Mouse (Mus musculus) thymus, postnatal 14 days (tissue): ENCODE measurements around the gene Cpm.
"Not testable (repeated sequence)": the region's sequence is repeated elsewhere in the genome, so short reads cannot be mapped to it uniquely, and the experiment has no call there.

Experiments
- DNase-seq: peaks from one replicate; pipeline ENCODE4 v3.0.0; 2021

Cpm gene

DNA sequence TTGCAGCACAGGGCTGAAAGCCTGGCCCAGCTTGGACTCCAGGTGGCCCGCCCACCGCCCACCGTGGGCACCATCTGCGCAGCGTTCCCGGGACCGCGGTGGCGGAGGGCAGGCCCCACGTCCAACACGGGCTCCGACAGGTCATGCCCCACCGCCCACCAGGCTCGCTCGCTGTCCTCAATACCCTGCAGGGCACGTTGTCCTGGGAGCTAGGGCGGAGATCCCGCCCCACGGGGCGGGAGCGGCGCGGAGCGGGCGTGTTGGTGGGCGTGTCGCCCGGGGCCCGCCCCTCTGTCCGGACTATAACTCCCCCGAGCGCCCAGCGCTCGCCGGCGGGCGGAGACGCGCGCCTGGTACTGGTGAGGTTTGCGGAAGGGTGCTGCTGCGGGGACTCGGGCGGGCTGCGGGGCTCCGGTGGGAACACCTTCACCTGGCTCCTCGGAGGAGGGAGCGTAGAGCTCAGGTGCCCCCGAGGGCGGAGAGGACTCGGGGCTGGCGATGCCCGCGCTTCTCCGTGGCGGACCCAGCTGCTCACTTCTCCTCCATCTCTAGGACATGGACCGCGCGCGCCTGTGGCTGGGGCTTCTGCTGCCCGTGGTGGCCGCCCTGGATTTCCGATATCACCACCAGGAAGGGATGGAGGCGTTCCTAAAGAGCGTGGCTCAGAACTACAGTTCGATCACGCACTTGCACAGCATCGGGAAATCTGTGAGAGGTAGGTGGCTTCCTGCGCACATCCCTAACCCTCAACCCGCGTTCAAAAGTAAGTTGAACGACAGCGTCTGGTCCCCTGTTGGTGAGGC is at the start of gene Cpm:
TSS of gene Cpm (plus strand) at position 332 of the 803 bp plus-strand sequence.
- peak; percentile 79 for DNase-seq

DNA sequence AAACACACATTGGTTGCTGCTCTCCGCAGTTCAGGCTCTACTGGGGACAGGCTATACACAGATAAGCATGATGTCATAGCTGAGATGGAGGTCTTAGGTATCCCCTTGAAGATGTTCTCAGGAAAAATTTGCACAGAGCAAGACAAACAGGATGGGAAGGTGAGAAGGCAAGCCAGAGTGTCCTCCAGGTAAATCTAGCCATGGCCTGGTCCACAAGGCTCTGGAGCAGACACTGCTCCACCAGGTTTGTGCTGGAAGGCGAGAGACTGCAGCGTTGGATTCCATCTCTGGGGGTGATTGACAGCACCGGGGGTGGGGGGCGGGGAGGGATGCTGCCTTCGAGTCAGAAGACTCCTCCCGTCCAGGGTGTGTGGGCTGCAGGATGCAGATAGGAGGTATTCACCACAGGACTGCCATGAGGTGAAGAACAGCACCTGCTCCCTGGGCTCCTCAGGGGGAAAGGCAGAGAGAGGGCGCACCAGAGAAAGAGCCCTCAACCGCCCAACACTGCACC is 49.5 kb upstream of the Cpm start:
- no peak for DNase-seq

DNA sequence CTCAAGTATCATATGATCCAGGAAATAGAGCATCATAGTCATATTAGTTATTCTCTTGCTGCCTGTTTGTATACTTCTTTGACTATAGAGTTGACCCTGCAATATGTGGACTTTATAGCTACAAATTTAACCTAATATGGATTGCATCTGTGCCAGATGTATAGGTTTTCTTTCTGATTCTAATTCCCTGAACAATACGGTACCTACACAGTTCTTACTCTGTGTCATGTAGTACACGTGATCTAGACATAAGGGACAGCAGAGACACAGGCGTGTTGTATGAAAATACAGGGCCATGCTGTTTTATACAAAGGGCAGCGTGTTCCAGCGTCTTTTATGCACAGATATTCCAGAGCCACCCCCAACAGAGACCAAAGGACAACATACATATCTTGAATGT is 48.9 kb upstream of the Cpm start:
- no peak for DNase-seq

DNA sequence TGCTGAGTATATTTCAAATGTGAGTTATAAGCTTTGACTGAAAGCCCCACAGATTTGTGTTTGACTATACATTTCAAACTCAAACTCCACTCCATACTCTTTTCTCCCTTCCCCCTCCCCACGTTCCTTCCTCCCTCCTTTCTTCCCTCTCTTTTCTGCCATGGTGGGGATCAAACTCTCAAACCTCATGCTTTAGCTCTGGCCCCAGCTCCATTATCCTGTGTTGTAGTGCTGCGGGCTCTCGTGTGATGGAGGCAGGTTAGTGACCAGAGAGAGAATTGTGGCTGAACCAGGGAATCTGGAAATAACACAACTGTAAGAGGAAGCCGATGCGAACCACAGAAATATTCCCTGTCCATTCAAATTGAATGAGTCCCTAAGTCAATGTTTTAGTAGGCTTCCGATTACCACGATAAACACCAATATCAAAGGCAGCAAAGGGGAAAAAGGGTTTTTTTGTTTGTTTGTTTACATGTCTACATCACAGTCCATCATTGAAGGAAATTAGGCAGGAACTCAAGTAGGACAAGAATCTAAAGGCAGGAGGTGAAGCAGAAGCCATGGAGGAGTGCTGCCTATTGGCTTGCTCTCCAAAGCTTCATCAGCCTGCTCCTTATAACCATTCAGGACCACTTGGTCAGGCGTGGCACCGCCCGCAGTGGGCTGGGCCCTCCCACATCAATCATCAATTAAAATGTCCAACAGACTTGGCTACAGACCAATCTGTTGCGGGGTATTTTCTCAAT is 48.1 kb upstream of the Cpm start:
- DNase-seq = no peak

DNA sequence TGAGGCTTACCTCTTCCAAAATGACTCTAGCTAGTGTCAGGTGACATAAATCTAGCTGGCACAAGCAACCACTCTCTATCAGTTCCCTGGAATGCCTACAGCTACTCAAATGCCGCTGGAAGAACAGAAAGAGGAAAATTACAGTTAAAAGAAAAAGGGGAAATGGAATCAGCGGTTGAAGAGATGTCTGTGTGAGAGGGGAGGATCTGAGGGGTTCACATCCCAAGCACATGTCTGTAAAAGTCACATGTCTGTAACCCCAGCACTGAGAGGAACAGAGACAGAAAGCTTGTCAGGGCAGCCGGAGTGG is 47.6 kb upstream of the Cpm start:
- no peak for DNase-seq

DNA sequence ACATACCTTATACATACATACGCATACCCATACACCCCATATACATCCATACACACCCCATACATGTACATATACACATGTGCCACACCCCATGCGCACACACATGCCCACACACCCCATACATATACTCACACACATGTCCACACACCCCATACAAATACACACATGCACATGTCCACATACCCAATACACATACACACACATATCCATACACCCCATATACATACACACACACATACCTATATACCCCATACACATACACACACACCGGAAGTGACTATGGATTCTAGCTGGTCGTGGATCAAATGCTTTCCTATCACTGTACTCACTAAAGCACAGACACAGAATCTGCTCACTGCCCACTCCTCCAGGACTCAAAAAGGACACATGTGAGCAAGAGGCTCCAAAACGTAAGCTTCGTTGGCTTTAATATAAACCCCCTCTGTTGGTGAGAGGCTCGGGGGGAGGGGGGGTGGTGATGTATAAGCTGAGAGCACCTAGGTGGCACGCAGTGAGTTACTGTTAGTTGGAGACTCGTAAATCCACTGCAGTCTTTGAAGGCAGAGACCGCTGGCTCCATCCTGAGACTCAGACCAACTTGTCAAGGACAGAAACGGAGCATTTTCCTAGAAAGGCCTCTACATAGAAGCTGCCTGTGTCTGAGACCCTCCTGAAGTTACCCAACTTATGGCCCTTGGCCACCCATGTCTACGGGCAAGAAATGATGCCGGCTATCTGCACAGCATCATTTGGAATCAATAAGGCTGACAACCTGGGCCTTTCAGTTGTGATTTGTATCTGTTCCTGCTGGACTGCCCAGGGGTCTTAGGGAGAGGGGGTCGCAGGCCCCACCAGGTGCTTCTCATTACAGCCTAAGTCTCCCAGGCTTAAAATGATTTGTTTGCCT is 45.9 kb upstream of the Cpm start:
- no peak for DNase-seq

DNA sequence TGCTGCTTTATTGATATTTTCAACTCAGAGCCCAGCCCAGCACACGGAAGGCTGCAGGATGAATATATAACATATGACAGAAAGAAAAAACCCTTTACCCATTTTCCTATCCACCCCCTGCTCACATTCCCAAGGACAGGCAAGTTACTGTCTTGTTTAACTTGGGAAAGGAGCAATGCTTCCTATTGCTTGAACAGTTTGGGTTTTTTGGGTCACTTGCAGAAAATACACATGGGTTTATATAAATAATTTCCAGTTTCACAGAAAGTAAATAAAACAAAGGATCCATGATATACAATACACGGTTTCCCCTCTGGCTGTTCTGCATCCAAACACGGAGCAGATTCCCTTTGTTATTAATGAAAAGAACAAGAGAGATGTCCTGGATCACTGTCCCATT is 45.2 kb upstream of the Cpm start:
- no peak for DNase-seq

DNA sequence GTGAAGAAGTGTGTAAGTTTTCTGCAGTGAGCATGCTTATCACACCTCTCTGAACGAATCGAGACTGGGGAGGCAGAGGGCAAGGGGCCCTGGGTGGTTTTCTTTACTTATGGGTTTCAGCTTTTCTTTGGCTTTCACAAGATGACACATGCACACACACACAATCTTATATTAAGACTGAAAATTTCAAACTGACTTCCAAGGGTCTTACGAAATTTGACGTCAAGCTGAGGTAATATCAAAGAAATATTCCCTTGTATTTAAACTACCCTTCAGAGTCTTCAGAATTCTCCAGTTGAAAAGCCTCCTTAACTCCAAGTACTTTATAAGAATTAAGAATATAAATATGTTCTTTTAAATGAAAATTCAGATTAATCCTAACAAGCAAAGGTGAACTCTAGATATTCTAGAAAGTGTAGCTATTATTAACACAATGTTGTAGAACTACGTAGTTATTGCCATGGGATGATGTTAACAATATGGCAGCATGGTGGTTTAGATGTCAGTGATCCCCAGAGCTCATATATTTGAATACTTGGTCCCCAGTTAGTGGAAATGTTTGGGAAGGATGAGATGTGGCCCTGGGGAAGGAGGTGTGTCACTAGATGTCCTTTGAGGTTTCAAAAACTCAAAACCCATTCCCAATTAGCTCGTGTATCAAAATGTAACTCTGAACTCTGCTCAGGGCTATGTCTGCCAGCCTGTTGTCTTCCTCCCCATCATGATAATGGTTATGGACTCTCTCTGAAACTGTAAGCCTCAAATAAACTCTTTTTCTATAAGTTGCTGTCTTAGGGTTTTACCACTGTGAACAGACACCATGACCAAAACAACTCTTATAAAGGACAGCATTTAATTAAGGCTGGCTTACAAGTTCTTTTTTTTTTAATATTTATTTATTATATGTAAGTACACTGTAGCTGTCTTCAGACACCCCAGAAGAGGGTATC is 44.5 kb upstream of the Cpm start:
- no peak for DNase-seq

DNA sequence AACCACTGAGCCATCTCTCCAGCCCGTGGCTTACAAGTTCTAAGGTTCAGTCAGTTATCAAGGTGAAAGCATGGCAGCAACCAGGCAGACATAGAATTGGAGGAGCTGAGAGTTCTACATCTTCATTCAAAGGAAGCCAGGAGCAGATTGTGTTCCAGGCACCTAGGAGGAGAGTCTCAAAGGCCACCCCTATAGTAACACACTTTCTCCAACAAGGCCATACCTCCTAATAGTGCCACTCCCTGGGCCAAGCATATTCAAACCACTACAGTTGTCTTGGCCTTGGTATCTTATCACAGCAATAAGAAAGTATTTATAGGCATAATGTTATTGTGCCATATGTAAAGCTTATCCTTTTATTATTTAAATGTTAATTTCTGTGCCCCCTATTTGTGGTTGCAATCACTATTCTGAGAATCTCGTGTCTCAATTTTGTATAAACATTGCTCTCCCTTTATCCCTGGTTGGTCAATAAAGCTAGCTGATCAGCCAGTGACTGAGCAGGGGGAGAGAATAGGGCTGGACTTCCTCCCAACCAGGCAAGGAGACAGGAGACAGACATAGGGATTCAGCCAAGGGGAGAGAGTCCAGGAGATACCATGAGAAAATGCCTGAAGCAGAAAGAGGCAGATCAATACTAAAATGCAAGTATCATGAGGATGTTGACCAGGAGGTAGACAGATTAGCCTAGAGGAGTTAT is 43.5 kb upstream of the Cpm start:
- DNase-seq = no peak

DNA sequence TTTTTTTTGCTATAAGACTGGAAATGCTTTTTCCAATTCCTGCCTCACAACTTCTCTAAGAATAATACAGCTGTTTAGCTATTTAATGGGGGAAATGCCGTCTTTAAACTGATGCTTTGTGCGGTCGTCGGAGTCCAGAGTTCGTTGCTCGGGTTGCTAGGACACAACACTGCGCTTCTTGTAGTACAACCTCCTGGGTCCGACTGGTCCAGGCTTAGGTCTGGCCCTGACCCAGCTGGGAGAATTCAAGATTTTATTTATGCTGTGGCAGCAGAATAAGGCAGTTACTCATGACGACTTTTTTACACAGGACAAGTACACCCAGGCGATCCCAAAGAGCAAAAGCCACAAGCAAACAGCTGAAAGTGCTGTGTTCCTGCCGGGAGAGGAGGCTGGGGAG is 42.4 kb upstream of the Cpm start:
- no peak for DNase-seq

DNA sequence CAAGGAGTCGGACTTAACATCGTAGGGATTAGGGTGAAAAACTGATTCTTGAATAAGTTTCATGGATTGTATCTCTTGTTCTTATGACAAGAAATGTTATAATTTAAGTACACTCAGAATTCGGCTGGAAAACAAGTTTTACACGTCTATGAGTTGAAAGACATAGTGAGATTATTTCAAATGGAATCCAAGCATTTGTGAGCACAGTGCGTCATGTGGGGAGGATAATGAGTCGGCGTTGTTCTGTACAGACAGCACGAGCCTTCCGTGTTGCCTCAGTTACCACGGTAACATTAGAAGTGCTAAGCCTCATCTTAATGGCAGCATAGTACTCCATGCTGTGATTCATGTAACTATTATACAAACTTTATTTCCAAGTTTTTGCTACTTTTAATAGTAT is 42.0 kb upstream of the Cpm start:
- DNase-seq = no peak

DNA sequence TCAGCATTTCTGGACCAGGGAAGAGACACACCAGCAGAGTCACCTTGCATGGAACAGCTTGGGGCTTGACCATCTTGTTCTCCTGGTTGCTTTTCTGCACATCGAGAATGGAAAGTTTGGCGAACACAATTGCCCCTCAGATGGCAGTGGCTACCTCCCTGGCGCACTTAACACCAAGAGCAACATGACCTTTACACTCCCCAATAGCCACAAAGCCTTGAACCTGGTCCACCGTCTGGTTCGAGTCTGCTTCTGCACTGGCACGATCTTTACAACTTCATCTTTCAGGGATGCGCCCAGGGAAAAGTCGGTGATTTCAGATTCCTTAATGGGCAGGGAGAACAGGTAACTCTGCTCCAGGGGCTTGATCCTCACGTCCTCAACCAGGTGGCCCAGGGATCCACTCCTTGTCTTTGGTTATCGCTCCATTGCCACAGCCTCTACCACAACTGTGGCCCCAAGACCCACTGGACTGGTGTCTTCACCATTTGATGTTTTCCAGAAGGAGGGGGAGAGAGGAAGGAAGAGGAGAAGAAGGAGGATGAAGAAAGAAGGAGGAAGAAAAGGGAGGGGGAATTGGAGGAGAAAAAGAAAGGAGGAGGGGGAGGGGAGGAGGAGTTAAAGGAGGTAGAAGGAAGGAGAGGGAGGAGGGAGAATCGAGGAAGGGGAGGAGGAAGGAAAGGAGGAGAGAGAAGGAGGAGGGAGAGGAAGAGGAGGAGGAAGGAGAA is 40.7 kb upstream of the Cpm start:
- DNase-seq = not testable (repeated sequence)

DNA sequence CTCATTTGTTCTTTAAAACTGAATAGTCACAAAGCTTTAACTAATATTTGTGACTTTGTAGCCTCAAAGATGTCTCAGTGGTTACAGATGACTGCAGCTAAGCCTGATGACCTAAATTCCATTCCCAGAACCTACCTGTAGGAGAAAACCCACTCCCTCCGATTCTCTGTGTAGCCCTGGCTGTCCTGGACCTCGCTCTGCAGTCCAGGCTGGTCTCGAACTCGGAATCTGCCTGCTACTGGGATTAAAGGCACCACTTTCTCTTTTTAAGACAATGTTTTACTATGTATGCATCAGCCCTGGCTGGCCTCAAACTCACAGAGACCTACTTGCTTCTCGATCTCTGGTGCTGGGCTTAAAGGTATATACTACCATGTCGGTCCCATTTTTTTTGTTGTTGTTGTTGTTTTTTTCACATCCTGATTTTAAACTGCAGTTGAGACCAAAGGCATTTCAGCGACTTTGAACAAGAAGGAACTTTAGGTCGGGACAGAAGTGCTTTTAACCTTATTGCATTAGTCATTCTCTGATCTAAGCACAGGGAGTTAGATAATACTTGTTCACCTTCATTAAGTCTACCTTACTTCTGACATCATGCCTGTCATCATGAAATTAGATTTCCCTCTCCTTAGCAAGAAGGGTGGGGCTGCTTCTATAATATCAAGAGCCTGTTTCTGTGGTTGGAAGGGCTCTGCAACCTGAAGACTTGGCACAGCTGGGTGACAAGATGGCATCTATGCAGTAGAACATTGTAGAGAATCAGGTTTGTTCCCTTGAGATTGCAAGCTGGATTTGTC is 40.0 kb upstream of the Cpm start:
- DNase-seq = no peak

DNA sequence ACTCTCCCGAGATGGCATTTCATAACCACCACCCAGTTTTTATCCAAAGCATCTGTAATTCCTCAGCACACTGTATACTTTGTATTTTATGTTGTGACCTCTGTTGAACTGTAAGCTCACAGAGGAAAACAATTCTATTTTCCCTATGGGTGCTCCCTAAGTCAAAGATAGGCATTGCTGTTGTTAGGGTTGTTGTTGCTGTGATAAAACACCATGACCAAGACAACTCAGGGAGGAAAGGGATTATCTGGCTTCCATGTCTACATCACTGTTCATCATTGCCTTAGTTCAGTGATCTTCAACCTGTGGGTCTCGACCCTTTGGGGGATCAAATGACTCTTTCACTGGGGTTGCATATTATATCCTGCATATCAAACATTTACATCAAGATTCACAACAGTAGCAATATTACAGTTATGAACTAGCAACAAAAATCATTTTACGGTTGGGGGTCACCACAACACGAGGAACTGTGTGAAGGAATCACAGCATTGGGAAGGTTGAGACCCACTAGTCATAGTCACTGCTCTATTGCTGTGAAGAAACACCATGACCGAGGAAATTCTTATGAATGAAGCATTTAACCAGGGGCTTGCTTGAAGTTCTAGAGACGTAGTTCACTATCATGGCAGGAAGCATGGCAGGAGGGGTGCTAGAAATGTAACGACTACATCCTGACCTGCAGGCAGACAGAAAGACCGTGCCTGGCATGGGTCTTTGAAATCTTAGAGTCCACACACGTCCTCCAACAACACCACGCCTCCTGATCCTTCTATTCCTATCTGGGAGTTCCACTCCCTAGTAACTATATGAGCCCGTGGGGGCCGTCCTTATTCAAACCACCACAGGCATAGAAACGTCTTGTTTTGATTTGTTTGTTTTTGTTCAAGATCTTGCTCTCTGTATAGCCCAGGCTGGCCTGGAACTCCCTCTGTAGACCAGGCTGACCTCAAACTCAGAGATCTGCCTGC is 38.7 kb upstream of the Cpm start:
- DNase-seq = no peak

DNA sequence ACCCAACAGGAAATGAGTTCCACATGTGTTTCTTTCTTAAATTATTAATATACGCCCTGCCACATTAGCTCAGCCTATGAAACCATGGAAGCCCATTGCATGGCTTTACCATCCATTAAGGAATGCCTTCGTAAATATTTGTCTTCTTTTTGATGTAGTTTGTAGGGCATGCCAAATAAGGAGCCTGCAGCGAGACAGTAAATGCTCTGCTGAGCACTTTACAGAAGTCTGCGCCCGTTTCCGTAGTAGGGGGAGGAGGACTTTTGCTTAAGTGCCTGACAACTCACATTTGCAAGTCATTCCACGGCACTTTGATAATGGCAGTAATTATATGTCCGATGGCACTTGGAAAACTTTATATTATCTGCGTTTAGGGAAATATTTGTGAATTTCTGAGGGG is 37.5 kb upstream of the Cpm start:
- DNase-seq = no peak

DNA sequence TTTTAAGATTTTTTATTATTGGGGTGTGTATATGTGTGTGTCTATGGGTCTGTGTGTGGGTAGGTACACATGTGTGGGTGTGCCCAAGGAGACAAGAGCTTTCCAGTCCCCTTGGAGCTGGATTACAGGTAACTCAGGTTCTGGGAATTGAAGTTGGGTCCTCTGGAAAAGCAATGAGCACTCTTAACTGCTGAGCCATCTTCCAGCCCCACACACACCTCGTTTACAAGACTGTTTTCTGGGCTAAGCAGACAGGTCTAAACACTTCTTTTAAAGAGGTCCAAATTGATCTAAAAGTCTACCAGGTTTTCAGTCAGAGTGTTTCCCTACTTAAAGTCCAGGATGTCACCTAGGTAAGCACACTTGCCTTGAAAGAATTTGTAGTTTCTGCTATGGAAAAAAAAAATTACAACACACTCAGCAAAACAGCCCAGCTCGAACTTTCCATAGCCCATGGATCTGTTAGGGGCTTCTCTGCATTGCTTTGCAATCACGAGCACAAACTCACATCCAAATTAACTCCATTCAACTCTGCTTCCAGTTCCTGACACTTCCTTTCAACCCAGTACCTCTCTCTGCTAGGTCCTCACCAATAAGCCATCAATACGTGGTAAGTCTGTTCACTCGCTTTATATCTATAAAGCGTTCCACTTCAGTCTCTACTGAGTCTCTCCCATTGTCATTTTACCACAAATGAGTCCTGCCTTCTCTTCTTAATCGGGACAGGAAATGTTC is 36.8 kb upstream of the Cpm start:
- DNase-seq = no peak

DNA sequence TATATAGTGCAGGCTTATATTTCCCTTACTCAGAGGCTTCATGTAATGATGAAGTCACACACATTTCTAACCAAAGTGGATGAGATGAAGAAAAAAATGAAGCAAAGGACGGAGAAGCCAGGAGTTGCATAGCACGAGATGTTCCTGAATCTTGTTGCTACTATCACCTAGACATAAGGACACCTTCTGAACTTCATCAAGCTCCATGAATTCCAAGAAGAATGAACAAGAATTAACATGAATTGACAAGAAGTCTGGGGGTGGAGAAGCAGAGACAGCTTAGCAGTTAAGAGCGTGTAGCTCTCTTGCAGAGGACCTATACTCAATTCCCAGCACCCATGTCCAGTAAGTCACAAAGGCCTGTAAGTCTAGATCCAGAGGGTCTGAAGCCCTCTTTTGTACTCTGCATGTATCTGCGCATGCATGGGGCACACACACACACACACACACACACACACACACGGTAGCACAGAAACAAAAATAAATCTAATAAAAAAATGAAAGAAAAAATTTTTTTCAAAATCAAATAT is 36.2 kb upstream of the Cpm start:
- DNase-seq = no peak

DNA sequence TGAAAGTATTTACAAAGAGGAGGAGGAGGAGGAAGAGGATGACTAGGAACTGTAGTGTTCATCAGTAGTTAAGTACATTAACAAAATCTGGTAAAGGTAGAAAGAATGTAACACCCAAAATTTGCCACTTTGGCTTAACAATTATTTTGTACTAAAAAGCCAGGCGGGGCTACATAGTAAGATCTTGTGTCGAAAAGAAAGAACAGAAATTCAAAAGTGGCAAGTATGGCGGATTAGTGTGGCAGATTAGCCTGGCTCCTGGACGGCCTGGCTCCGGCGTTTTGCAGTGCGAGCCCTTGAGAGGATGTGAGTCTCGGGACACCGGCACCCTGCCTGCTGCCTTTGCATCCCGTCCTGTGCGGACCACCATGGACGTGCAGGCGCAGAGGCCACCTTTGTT is 35.4 kb upstream of the Cpm start:
- no peak for DNase-seq
